19 mouse cellular contexts compared by ENCODE assay signal in the genomic region with DNA sequence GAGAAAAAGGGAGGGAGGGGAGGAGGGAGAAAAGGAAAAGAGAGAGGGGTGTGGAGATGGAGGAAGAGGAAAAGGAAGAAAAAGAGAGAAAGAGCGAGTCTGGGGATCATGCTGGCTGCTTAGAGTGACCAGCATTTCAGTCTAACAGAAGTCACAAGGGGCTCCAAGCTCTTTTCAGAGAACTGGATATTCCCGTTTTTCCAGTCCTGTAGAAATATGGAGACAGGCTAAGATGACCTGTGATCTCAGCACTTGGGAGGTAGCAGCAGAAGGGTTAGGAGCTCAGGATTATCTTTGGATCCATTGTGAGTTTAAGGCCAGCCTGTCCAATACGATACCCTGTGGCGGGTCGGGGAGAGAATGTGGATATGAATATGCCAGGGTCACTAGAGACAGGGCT.
"Had no signal": no experiment of that assay in that cellular context is flagged by ENCODE, and none has a peak within 500 bp of the region (broad histone marks: within the 10 kb centered on the region; RNA-seq: fewer than 3 reads in every experiment).

No protein-coding gene starts in this region.

- H3K4me3 ChIP-seq: lung, embryonic 15.5 days; midbrain, embryonic 10.5 days; midbrain, embryonic 12.5 days; myocyte; neural tube, embryonic 13.5 days; neural tube, embryonic 15.5 days had no signal

- DNase-seq: lung, adult 18-20 months; lung, postnatal 4 days; midbrain, embryonic 14.5 days; retina, postnatal 1 day; right cerebral cortex, adult 18-20 months; right cerebral cortex, postnatal 25 days; right cerebral cortex, postnatal 4 days; spleen, adult 18-20 months; thymus, adult 2 months; thymus, postnatal 25 days; thymus, postnatal 4 days had no signal

- H3K4me2 ChIP-seq: lung, embryonic 15.5 days; midbrain, embryonic 12.5 days; neural tube, embryonic 13.5 days; neural tube, embryonic 15.5 days had no signal

- H3K27ac ChIP-seq: lung, embryonic 15.5 days; midbrain, embryonic 10.5 days; midbrain, embryonic 12.5 days; neural tube, embryonic 13.5 days; neural tube, embryonic 15.5 days had no signal

- H3K27me3 ChIP-seq: lung, embryonic 15.5 days; neural tube, embryonic 15.5 days had no signal

- H3K9me3 ChIP-seq: lung, embryonic 15.5 days; midbrain, embryonic 10.5 days; midbrain, embryonic 12.5 days; neural tube, embryonic 13.5 days; neural tube, embryonic 15.5 days had no signal

- H3K9ac ChIP-seq: lung, embryonic 15.5 days; midbrain, embryonic 12.5 days; neural tube, embryonic 13.5 days; neural tube, embryonic 15.5 days had no signal

- H3K36me3 ChIP-seq: lung, embryonic 15.5 days; midbrain, embryonic 10.5 days; midbrain, embryonic 12.5 days; neural tube, embryonic 13.5 days; neural tube, embryonic 15.5 days had no signal

- ATAC-seq: lung, postnatal 0 days; midbrain, embryonic 16.5 days had no signal
